ENCODE assay signal across 8 mouse cellular contexts in genomic region chr19:8841012-8841411, GRCm38 (mm10). TPM values are rescaled to one million over a fixed set of nuclear protein-coding genes. Genes with fewer than 3 reads are reported as not detected.
DNase-seq lines count a peak whose midpoint lies in the region; ATAC-seq and TF ChIP-seq lines count a peak whose summit lies in the region.

No protein-coding gene starts in this region.

- 74% methylated on average over 7 of the region's 7 CpGs for WGBS in liver, embryonic 12.5 days (ENCODE audit: insufficient replicate concordance)
- 92% methylated on average over 7 of the region's 7 CpGs for WGBS in stomach, postnatal 0 days

- peaks cover 34% of the 10 kb centered on the region for H3K36me3 ChIP-seq in liver, embryonic 12.5 days
- peaks cover 4% of the 10 kb centered on the region; the same call in 1 of the 2 replicates for H3K36me3 ChIP-seq in stomach, postnatal 0 days (ENCODE audit: control insufficient read depth, insufficient read depth, low read length)

- H3K4me2 ChIP-seq in liver, embryonic 12.5 days, result peak overlapping the region; percentile 85
- peak overlapping the region; percentile 71 for H3K4me2 ChIP-seq in stomach, postnatal 0 days (replicated peaks; ENCODE audit: low read depth)

- ATAC-seq in liver, embryonic 12.5 days, result no peak
- no peak for ATAC-seq in stomach, postnatal 0 days (ENCODE audit: low FRiP score, low TSS enrichment)

- peak overlapping the region; percentile 78 for H3K9ac ChIP-seq in liver, embryonic 12.5 days
- 0 out of 2 replicates have a peak overlapping the region, but pooled peaks have one; percentile 36 for H3K9ac ChIP-seq in stomach, postnatal 0 days (ENCODE audit: low read length)

- peak overlapping the region; percentile 82 for H3K4me3 ChIP-seq in gastrocnemius, adult 2 months
- peak overlapping the region; percentile 67 for H3K4me3 ChIP-seq in liver, embryonic 12.5 days
- peak overlapping the region; percentile 52 for H3K4me3 ChIP-seq in stomach, postnatal 0 days (ENCODE audit: low read depth, low read length)

- intact Hi-C loops in gastrocnemius, adult 2 months (cut with DNase I), result no loop called here

- DNase-seq in gastrocnemius, adult 2 months, result no peak
- DNase-seq in gastrocnemius, adult 8-10 months (ENCODE audit: low spot score in 2 of 2), result no peak
- peak; percentile 28 for DNase-seq in thymus, postnatal 4 days
- no peak for DNase-seq in thymus, adult 18-20 months
- no peak for DNase-seq in stomach, postnatal 0 days (ENCODE audit: low spot score)
- no peak for DNase-seq in retina, embryonic 14.5 days (ENCODE audit: low spot score)
- DNase-seq in natural killer cell, adult 2 months (ENCODE audit: low spot score in 2 of 2), result no peak

- peaks cover 43% of the 10 kb centered on the region for H3K4me1 ChIP-seq in liver, embryonic 12.5 days
- H3K4me1 ChIP-seq in stomach, postnatal 0 days (replicated peaks; ENCODE audit: control insufficient read depth, insufficient read depth), result no peaks in the 10 kb centered on the region

- no peak for TF ChIP-seq EP300 in stomach, postnatal 0 days (optimal IDR thresholded peaks at IDR 0.05)

- TF ChIP-seq CTCF in gastrocnemius, adult 2 months (IDR thresholded peaks at IDR 0.05), result no peak
- no peak for TF ChIP-seq CTCF in stomach, postnatal 0 days (IDR thresholded peaks at IDR 0.05; ENCODE audit: low read depth)

- H3K27ac ChIP-seq in gastrocnemius, adult 2 months, result peak overlapping the region; percentile 71
- H3K27ac ChIP-seq in liver, embryonic 12.5 days, result peak overlapping the region; percentile 61; the same call in 1 of the 2 replicates
- H3K27ac ChIP-seq in stomach, postnatal 0 days (replicated peaks), result no peak overlapping the region

- no peaks in the 10 kb centered on the region for H3K27me3 ChIP-seq in liver, embryonic 12.5 days (replicated peaks)
- H3K27me3 ChIP-seq in stomach, postnatal 0 days (ENCODE audit: control insufficient read depth, insufficient read depth, low read length), result no peaks in the 10 kb centered on the region

- H3K9me3 ChIP-seq in liver, embryonic 12.5 days (replicated peaks), result no peaks in the 10 kb centered on the region
- no peaks in the 10 kb centered on the region for H3K9me3 ChIP-seq in stomach, postnatal 0 days (ENCODE audit: control insufficient read depth, low read length)

RNA-seq across cellular contexts. Expression of gene Gng3, which starts 2.0 kb away (rescaled TPM):
- not detected for total RNA-seq in gastrocnemius, adult 2 months (2021)
- total RNA-seq in gastrocnemius, adult 8-10 months (2022), result not detected
- polyA plus RNA-seq in liver, embryonic 12.5 days (2016; fragmentation: Nextera tagmentation; extraction: Ambion mirVana), result 0.62 and 0.65 TPM in 2 replicates
- 7.7 and 8.6 TPM in 2 replicates for polyA plus RNA-seq in stomach, postnatal 0 days (2015; fragmentation: Nextera tagmentation; extraction: Ambion mirVana)

RNA-seq across cellular contexts. Expression of gene Bscl2, which starts 3.7 kb away (rescaled TPM):
- total RNA-seq in gastrocnemius, adult 2 months (2021), result 10 to 100 TPM; 16.8 to 18.4 TPM
- 10 to 100 TPM; 14.7 to 23.9 (median 20.0) TPM for total RNA-seq in gastrocnemius, adult 8-10 months (2022)
- polyA plus RNA-seq in liver, embryonic 12.5 days (2016; fragmentation: Nextera tagmentation; extraction: Ambion mirVana), result 37.0 and 45.2 TPM in 2 replicates
- polyA plus RNA-seq in stomach, postnatal 0 days (2015; fragmentation: Nextera tagmentation; extraction: Ambion mirVana), result 75.9 and 79.4 TPM in 2 replicates

RNA-seq across cellular contexts. Expression of gene Lrrn4cl, which starts 9.6 kb away (rescaled TPM):
- total RNA-seq in gastrocnemius, adult 2 months (2021), result 1 to 10 TPM; 7.3 to 7.8 TPM
- total RNA-seq in gastrocnemius, adult 8-10 months (2022), result 1 to 10 TPM; 5.3 to 8.8 (median 7.0) TPM
- polyA plus RNA-seq in liver, embryonic 12.5 days (2016; fragmentation: Nextera tagmentation; extraction: Ambion mirVana), result 0.11 TPM in 1 of 2 replicates, not detected in the other
- 2.3 and 2.6 TPM in 2 replicates for polyA plus RNA-seq in stomach, postnatal 0 days (2015; fragmentation: Nextera tagmentation; extraction: Ambion mirVana)

RNA-seq across cellular contexts. Expression of gene AC129217.1, which starts 11.4 kb away (rescaled TPM):
- total RNA-seq in gastrocnemius, adult 2 months (2021), result not detected
- total RNA-seq in gastrocnemius, adult 8-10 months (2022), result 1 to 10 TPM in 1 of 4 experiments, not detected in 3; 2.0 TPM
- polyA plus RNA-seq in liver, embryonic 12.5 days (2016; fragmentation: Nextera tagmentation; extraction: Ambion mirVana), result 0.26 TPM in 1 of 2 replicates, not detected in the other
- polyA plus RNA-seq in stomach, postnatal 0 days (2015; fragmentation: Nextera tagmentation; extraction: Ambion mirVana), result not detected in 2 replicates

RNA-seq across cellular contexts. Expression of gene Hnrnpul2, which starts 21.2 kb away (rescaled TPM):
- 10 to 100 TPM; 40.1 to 49.4 TPM for total RNA-seq in gastrocnemius, adult 2 months (2021)
- 10 to 100 TPM; 38.1 to 45.6 (median 44.3) TPM for total RNA-seq in gastrocnemius, adult 8-10 months (2022)
- polyA plus RNA-seq in liver, embryonic 12.5 days (2016; fragmentation: Nextera tagmentation; extraction: Ambion mirVana), result 3.5 and 3.6 TPM in 2 replicates
- polyA plus RNA-seq in stomach, postnatal 0 days (2015; fragmentation: Nextera tagmentation; extraction: Ambion mirVana), result 3.6 and 3.9 TPM in 2 replicates
